Mouse (Mus musculus) thymus, adult 2 months (tissue): ENCODE measurements around the gene Coq3.

Experiments
- CTCF ChIP-seq: fragments of 200-500 bp; IDR thresholded peaks from 2 replicates; pipeline ENCODE4 v1.5.1; 2012; ENCODE audit warnings: mild to moderate bottlenecking, control low read depth, low read length, moderate library complexity, borderline replicate concordance; ENCODE audit not compliant: control insufficient read depth, poor library complexity, insufficient read depth; ENCODE audit errors: extremely low read depth
- POLR2A ChIP-seq: fragments of 200-500 bp; IDR thresholded peaks from 2 replicates; pipeline ENCODE4 v1.6.1; 2012; ENCODE audit warnings: mild to moderate bottlenecking, low read length, control low read depth, moderate library complexity; ENCODE audit not compliant: control insufficient read depth, poor library complexity, insufficient read depth; ENCODE audit errors: extremely low read depth

DNA sequence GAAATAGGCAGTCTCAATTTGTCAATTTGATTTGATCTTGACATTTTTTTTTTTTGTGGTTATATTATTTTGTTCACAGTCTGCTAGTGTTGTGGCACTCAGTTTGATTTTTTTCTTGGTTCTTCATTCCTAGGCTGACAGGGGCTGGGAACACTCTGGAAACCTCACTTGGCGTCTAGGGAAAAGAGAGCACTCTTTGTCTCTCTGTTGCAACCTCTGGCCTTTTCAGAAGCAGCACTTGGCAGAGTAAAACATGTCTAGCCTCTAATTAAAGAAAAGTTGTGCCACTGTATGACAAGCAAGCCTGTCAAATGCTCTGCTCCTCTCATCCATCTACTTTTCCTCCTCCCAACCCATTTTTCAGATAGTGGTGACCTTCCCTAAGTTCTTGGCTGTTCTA, 22.0 kb upstream of the Coq3 start:
- TF ChIP-seq POLR2A: no peak
- no peak for TF ChIP-seq CTCF
